ENCODE assay signal across 15 mouse cellular contexts in the genomic region with DNA sequence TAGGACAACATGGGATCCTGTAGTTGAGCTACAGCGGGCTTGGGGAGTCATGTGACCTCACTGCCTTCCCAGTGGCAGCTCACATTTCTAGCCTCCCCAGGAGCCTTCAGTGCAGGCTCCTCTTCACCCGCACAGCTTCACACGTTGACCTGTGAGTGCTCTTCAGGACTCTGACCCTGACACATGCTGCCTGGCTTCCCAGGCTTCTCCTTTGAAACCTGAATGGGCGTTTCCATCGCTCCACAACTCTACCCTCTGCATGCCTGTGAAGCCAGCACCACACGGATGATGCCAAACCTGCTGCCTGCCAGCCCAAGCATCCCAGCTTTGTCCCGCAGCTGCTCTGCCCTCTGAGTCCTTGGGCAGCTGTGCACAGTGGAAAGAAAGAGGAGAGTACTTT.
"Had no signal": no experiment of that assay in that cellular context is flagged by ENCODE, and none has a peak within 500 bp of the region (broad histone marks: within the 10 kb centered on the region; RNA-seq: fewer than 3 reads in every experiment).

No protein-coding gene starts in this region.

- H3K4me3 ChIP-seq: intestine, embryonic 15.5 days; layer of hippocampus, adult 2 months; limb, embryonic 13.5 days; lung, embryonic 15.5 days; megakaryocyte, embryonic 14.5 days; midbrain, embryonic 15.5 days; neural tube, embryonic 12.5 days had no signal

- H3K9ac ChIP-seq: intestine, embryonic 15.5 days; limb, embryonic 13.5 days; liver, embryonic 14.5 days; lung, embryonic 15.5 days; midbrain, embryonic 15.5 days; neural tube, embryonic 12.5 days had no signal

- H3K27ac ChIP-seq: intestine, embryonic 15.5 days; layer of hippocampus, adult 2 months; limb, embryonic 13.5 days; liver, embryonic 14.5 days; lung, embryonic 15.5 days; macrophage; midbrain, embryonic 15.5 days; neural tube, embryonic 12.5 days; stomach, postnatal 0 days had no signal

- H3K9me3 ChIP-seq: intestine, embryonic 15.5 days; limb, embryonic 13.5 days; lung, embryonic 15.5 days; megakaryocyte, embryonic 14.5 days; midbrain, embryonic 15.5 days; neural tube, embryonic 12.5 days had no signal

- H3K4me2 ChIP-seq: intestine, embryonic 15.5 days; limb, embryonic 13.5 days; lung, embryonic 15.5 days; midbrain, embryonic 11.5 days; midbrain, embryonic 15.5 days; neural tube, embryonic 12.5 days had no signal

- H3K27me3 ChIP-seq: intestine, embryonic 15.5 days; limb, embryonic 13.5 days; lung, embryonic 15.5 days; midbrain, embryonic 15.5 days; neural tube, embryonic 12.5 days had no signal

- DNase-seq: kidney, postnatal 4 days; left cerebral cortex, postnatal 4 days; lung, postnatal 14 days; thymus, postnatal 4 days had no signal

- ATAC-seq: intestine, embryonic 15.5 days; midbrain, embryonic 15.5 days had no signal

- H3K4me1 ChIP-seq: intestine, embryonic 15.5 days; megakaryocyte, embryonic 14.5 days; midbrain, embryonic 15.5 days; neural tube, embryonic 12.5 days had no signal

- H3K36me3 ChIP-seq: intestine, embryonic 15.5 days; midbrain, embryonic 15.5 days; neural tube, embryonic 12.5 days had no signal
